Mouse (Mus musculus): ENCODE data around the gene Sumo1. TPM values are rescaled to one million over a fixed set of nuclear protein-coding genes. Genes with fewer than 3 reads are reported as not detected.

Sumo1 gene
- total RNA-seq, 2 experiments from 2014 or later: 68.4 to 71.9 TPM

- no peak for DNase-seq
Observed at GRCm38 (mm10) chr1:59549036-59549675, 121.5 kb downstream of the Sumo1 start.

- no peak for DNase-seq
Observed at GRCm38 (mm10) chr1:59548486-59548885, 122.1 kb downstream of the Sumo1 start.

- DNase-seq: no peak
Observed at GRCm38 (mm10) chr1:59543911-59544310, 126.7 kb downstream of the Sumo1 start.

- DNase-seq: no peak
Observed at GRCm38 (mm10) chr1:59542231-59542630, 128.4 kb downstream of the Sumo1 start.

- DNase-seq: no peak
Observed at GRCm38 (mm10) chr1:59541271-59542020, 129.2 kb downstream of the Sumo1 start.

GRCm38 (mm10) chr1:59540537-59541148 is 130.0 kb downstream of the Sumo1 start:
- DNase-seq: no peak

- DNase-seq: no peak
Observed at GRCm38 (mm10) chr1:59538381-59538780, 132.3 kb downstream of the Sumo1 start.

Other genes starting within 250 kb of the Sumo1 start
- 1 to 10 TPM; 7.2 to 7.4 TPM for gene Fzd7, start 188.4 kb downstream of the Sumo1 start, total RNA-seq (2021)
- not detected for gene Gm973, start 154.6 kb downstream of the Sumo1 start, total RNA-seq (2021)
- 10 to 100 TPM; 90.9 to 95.8 TPM for gene Nop58, start 14.1 kb upstream of the Sumo1 start, total RNA-seq (2021)
- 10 to 100 TPM; 53.1 TPM for gene Bmpr2, start 92.6 kb upstream of the Sumo1 start, total RNA-seq (2021)
- 10 to 100 TPM; 12.1 to 13.1 TPM for gene Fam117b, start 242.2 kb upstream of the Sumo1 start, total RNA-seq (2021)

Measured in heart, postnatal 4 days (tissue).